Mouse (Mus musculus) liver (tissue): ENCODE data around the gene Prokr2.

Source experiments
- DNase-seq: peaks from one replicate; pipeline ENCODE4 v3.0.0-alpha.2; 2020; ENCODE audit warnings: mixed read lengths

Gene Prokr2

GRCm38 (mm10) chr2:132385194-132385838 lies at the start of gene Prokr2:
TSS of gene Prokr2 (minus strand) at chr2:132385447.
- peak; percentile 17 for DNase-seq

GRCm38 (mm10) chr2:132427160-132427941 lies 42.1 kb upstream of the Prokr2 start:
- DNase-seq, result no peak

- no peak for DNase-seq
Measured at GRCm38 (mm10) chr2:132425576-132425975, 40.3 kb upstream of the Prokr2 start.

GRCm38 (mm10) chr2:132423411-132424047 lies 38.3 kb upstream of the Prokr2 start:
- no peak for DNase-seq

GRCm38 (mm10) chr2:132422846-132423245 lies 37.6 kb upstream of the Prokr2 start:
- DNase-seq, result no peak

- DNase-seq, result no peak
Measured at GRCm38 (mm10) chr2:132418414-132418813, 33.2 kb upstream of the Prokr2 start.

GRCm38 (mm10) chr2:132410126-132410525 lies 24.9 kb upstream of the Prokr2 start:
- DNase-seq, result no peak

GRCm38 (mm10) chr2:132398136-132398535 lies 12.9 kb upstream of the Prokr2 start:
- no peak for DNase-seq

GRCm38 (mm10) chr2:132395753-132396152 lies 10.5 kb upstream of the Prokr2 start:
- no peak for DNase-seq

- DNase-seq, result no peak
Measured at GRCm38 (mm10) chr2:132390607-132391160, 5.4 kb upstream of the Prokr2 start.

- DNase-seq, result no peak
Measured at GRCm38 (mm10) chr2:132389562-132389961, 4.3 kb upstream of the Prokr2 start.

- DNase-seq, result no peak
Measured at GRCm38 (mm10) chr2:132384511-132385193, 595 bp downstream of the Prokr2 start.

- DNase-seq, result no peak
Measured at GRCm38 (mm10) chr2:132382308-132382707, 2.9 kb downstream of the Prokr2 start.

- no peak for DNase-seq
Measured at GRCm38 (mm10) chr2:132379690-132380089, 5.6 kb downstream of the Prokr2 start.

GRCm38 (mm10) chr2:132378602-132379150 lies 6.6 kb downstream of the Prokr2 start:
- no peak for DNase-seq

GRCm38 (mm10) chr2:132377436-132377835 lies 7.8 kb downstream of the Prokr2 start:
- DNase-seq, result no peak

- DNase-seq, result no peak
Measured at GRCm38 (mm10) chr2:132375721-132376120, 9.5 kb downstream of the Prokr2 start.

GRCm38 (mm10) chr2:132375135-132375534 lies 10.1 kb downstream of the Prokr2 start:
- no peak for DNase-seq

GRCm38 (mm10) chr2:132373748-132374147 lies 11.5 kb downstream of the Prokr2 start:
- DNase-seq, result no peak

GRCm38 (mm10) chr2:132368433-132368832 lies 16.8 kb downstream of the Prokr2 start:
- DNase-seq, result no peak

- DNase-seq, result no peak
Measured at GRCm38 (mm10) chr2:132343846-132344245, 41.4 kb downstream of the Prokr2 start.

- no peak for DNase-seq
Measured at GRCm38 (mm10) chr2:132341293-132341692, 44.0 kb downstream of the Prokr2 start.

- DNase-seq, result no peak
Measured at GRCm38 (mm10) chr2:132340350-132340749, 44.9 kb downstream of the Prokr2 start.
